Mouse (Mus musculus) brain, embryonic 14.5 days (tissue): ENCODE data around the gene Atp2b4.

Source experiments
- CTCF ChIP-seq: fragments of 200-500 bp; IDR thresholded peaks from 2 replicates; pipeline ENCODE4 v1.5.1; 2012; ENCODE audit warnings: inconsistent platforms, mild to moderate bottlenecking, moderate library complexity, borderline replicate concordance; ENCODE audit not compliant: insufficient read depth, insufficient read length; ENCODE audit errors: extremely low read depth
- POLR2A ChIP-seq: fragments of 200-500 bp; IDR thresholded peaks from 2 replicates; pipeline ENCODE4 v1.6.1; 2012; ENCODE audit warnings: mild to moderate bottlenecking, inconsistent platforms, borderline replicate concordance; ENCODE audit not compliant: poor library complexity, insufficient read depth, insufficient read length, severe bottlenecking; ENCODE audit errors: extremely low read depth

DNA sequence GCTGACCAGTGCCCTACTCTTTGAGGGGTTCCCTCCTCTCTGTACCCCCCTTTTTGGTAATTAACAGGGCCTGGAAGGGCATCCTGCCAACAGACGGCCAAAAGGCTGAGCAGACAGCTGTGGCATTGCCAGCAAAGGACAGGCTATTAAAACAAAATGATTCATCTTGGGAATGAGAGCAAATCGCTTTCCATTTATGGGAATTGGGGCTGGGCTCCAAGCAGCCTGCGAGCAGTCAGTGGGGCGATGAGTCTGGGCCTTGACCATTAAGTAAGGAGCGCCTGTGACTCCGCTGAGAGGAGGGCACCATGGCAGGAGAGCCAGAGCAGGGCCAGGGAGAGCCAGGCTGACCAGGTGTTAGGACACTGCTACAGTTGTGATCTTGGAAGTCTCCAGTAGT lies 33.5 kb upstream of the Atp2b4 start:
- TF ChIP-seq CTCF (no peak), POLR2A (no peak)
